Mouse (Mus musculus): Measurements from ENCODE around the gene Pf4. TPM values are rescaled to one million over a fixed set of nuclear protein-coding genes. Genes with fewer than 3 reads are reported as not detected.

The Pf4 gene
- polyA plus RNA-seq, 1 experiment = 189 TPM

DNA sequence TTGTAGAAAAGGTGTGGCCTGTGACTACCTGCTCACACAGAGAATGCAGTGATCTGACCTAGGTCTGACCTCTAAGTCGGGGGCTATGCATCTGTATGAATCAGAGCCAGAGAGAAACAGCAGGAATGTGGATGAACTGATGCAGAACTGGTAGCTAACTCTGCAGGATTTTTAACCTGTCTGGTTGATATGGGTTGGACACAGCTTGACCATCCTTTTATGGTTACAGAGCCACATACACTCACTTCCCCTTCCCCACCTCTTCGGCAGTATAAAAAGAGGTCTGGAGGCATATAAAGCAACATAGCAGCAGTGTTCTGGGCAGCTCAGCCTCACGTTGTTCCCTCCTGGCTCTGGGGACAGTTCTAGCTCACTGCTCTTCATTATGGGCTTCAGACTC is 4.0 kb upstream of the Pf4 start, which contains the start of gene Ppbp:
Gene Ppbp, plus strand, starts transcription at position 301 of the 400 bp plus-strand sequence.
- H3K27me3 ChIP-seq (ENCODE audit: control insufficient read depth, insufficient read depth, low read length) = no peaks in the 10 kb centered on the region
- no peak within 1 kb of the TSS for H3K4me3 ChIP-seq (ENCODE audit: extremely low read depth, insufficient read depth, insufficient read length)
- H3K27ac ChIP-seq (ENCODE audit: insufficient read depth, low read length) = no peak within 1 kb of the TSS
- no peaks in the 10 kb centered on the region for H3K4me1 ChIP-seq (ENCODE audit: control insufficient read depth, insufficient read depth, insufficient read length)
- WGBS = 41% methylated on average over 3 of the region's 3 CpGs
- TF ChIP-seq POLR2A (IDR thresholded peaks at IDR 0.05; ENCODE audit: low read depth, low read length) = no peak
- no peak for TF ChIP-seq CTCF (IDR thresholded peaks at IDR 0.05; ENCODE audit: extremely low read depth, insufficient read depth, insufficient read length, insufficient replicate concordance)
- H3K36me3 ChIP-seq (ENCODE audit: control insufficient read depth, insufficient read depth, low read length) = no peaks in the 10 kb centered on the region
- DNase-seq (ENCODE audit: low read depth in 1 of 2, low spot score in 2 of 2) = no peak

DNA sequence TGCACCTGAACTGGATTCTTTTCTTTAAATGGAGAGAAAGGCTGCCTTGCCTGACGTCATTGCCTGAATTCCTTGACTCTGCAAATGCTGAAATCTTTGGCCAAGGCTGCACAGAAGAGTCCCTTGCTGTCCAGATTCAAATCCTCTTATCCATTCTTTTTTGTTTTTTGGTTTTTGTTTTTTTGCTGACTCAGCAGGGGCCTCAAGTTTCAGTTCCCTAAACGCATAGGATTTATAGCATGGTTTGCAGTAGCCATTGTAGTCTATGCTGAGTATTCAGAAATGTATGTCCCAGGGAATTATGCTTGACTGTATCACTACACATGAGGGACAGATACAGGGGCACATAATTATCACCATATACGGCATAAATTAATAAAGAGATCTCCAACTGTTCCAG is 866 bp upstream of the Pf4 start:
- TF ChIP-seq CTCF (IDR thresholded peaks at IDR 0.05; ENCODE audit: extremely low read depth, insufficient read depth, insufficient read length, insufficient replicate concordance) = no peak
- no peak for TF ChIP-seq POLR2A (IDR thresholded peaks at IDR 0.05; ENCODE audit: low read depth, low read length)
- no peaks in the 10 kb centered on the region for H3K36me3 ChIP-seq (ENCODE audit: control insufficient read depth, insufficient read depth, low read length)
- no peak for DNase-seq (ENCODE audit: low read depth in 1 of 2, low spot score in 2 of 2)
- no peaks in the 10 kb centered on the region for H3K4me1 ChIP-seq (ENCODE audit: control insufficient read depth, insufficient read depth, insufficient read length)
- no peak overlapping the region for H3K4me3 ChIP-seq (ENCODE audit: extremely low read depth, insufficient read depth, insufficient read length)
- 32% methylated on average over 3 of the region's 3 CpGs for WGBS
- no peak overlapping the region for H3K27ac ChIP-seq (ENCODE audit: insufficient read depth, low read length)
- H3K27me3 ChIP-seq (ENCODE audit: control insufficient read depth, insufficient read depth, low read length) = no peaks in the 10 kb centered on the region

DNA sequence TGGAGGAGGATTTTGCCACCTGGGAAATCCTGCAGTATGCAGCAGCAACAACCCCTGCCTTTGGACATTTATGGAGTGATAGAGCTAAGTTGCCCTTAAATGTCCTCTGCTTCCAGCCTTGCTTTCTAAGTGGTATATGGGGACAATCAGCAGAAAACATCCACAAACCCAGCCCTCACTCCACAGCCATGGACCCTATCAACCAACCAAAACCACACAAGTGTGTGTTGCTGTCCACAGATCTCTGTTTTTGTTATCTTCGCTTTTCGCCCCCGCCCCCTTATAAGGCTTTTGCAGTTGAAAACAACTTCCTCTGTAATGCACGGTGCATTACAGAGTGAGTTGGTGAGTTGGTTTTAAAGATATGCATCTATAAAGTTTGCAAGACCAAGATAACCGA is 3.3 kb downstream of the Pf4 start:
- Histone ChIP-seq H3K27me3 (ENCODE audit: control insufficient read depth, insufficient read depth, low read length) (no peaks in the 10 kb centered on the region), H3K4me3 (ENCODE audit: extremely low read depth, insufficient read depth, insufficient read length) (no peak overlapping the region), H3K36me3 (ENCODE audit: control insufficient read depth, insufficient read depth, low read length) (no peaks in the 10 kb centered on the region), H3K4me1 (ENCODE audit: control insufficient read depth, insufficient read depth, insufficient read length) (no peaks in the 10 kb centered on the region), H3K27ac (ENCODE audit: insufficient read depth, low read length) (no peak overlapping the region)
- no peak for DNase-seq (ENCODE audit: low read depth in 1 of 2, low spot score in 2 of 2)
- WGBS = 43% methylated on average over 5 of the region's 5 CpGs
- TF ChIP-seq POLR2A (IDR thresholded peaks at IDR 0.05; ENCODE audit: low read depth, low read length) (no peak), CTCF (IDR thresholded peaks at IDR 0.05; ENCODE audit: extremely low read depth, insufficient read depth, insufficient read length, insufficient replicate concordance) (no peak)

DNA sequence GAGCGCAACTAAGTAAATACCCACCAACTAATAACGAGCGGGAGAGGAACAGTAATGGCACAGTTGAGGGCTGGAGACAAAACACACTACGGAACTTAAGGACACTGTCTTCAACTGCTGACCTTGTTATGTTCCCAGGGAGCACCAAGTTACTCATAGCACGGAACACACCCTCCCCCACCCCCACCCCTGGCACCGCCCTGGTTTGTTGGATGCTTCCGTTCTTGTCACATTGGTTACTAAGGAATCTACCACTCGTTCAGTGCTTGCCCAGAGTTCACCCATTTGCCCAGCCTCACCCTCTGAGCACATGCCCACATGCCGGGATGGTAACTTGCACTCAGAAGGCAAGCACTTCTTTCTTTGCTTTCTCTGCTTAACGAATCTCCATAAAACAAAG is 5.4 kb downstream of the Pf4 start:
- H3K4me1 ChIP-seq (ENCODE audit: control insufficient read depth, insufficient read depth, insufficient read length) = no peaks in the 10 kb centered on the region
- WGBS = 93% methylated on average over 10 of the region's 10 CpGs

DNA sequence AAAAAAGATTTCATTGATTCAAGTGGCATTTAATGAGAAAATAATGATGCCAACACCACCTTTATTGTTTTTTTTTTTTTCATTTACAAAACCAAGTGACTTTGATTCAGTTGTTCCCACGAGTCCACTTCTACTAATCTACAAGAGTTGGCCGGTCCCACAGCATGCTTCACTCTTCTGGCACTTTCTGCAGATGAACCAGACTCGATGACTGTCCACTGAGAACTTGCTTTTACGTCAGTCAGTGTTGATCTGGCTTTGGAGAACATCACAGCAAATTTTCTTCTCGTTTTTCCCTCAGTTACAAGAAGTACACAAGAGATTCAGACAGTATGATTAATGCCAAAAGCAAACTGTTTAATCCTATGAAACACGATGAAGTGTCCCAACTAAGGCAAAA is 6.6 kb downstream of the Pf4 start:
- Histone ChIP-seq H3K4me1 (ENCODE audit: control insufficient read depth, insufficient read depth, insufficient read length) (no peaks in the 10 kb centered on the region), H3K36me3 (ENCODE audit: control insufficient read depth, insufficient read depth, low read length) (no peaks in the 10 kb centered on the region), H3K4me3 (ENCODE audit: extremely low read depth, insufficient read depth, insufficient read length) (no peak overlapping the region), H3K27me3 (ENCODE audit: control insufficient read depth, insufficient read depth, low read length) (no peaks in the 10 kb centered on the region), H3K27ac (ENCODE audit: insufficient read depth, low read length) (no peak overlapping the region)
- 81% methylated on average over 6 of the region's 6 CpGs for WGBS
- no peak for TF ChIP-seq CTCF (IDR thresholded peaks at IDR 0.05; ENCODE audit: extremely low read depth, insufficient read depth, insufficient read length, insufficient replicate concordance)
- no peak for TF ChIP-seq POLR2A (IDR thresholded peaks at IDR 0.05; ENCODE audit: low read depth, low read length)
- no peak for DNase-seq (ENCODE audit: low read depth in 1 of 2, low spot score in 2 of 2)

More for the DNA sequence above, 5.4 kb downstream of the Pf4 start:
- no peaks in the 10 kb centered on the region for H3K27me3 ChIP-seq (ENCODE audit: control insufficient read depth, insufficient read depth, low read length)
- DNase-seq (ENCODE audit: low read depth in 1 of 2, low spot score in 2 of 2) = no peak
- no peaks in the 10 kb centered on the region for H3K36me3 ChIP-seq (ENCODE audit: control insufficient read depth, insufficient read depth, low read length)
- TF ChIP-seq CTCF (IDR thresholded peaks at IDR 0.05; ENCODE audit: extremely low read depth, insufficient read depth, insufficient read length, insufficient replicate concordance) = no peak
- TF ChIP-seq POLR2A (IDR thresholded peaks at IDR 0.05; ENCODE audit: low read depth, low read length) = no peak
- H3K27ac ChIP-seq (ENCODE audit: insufficient read depth, low read length) = no peak overlapping the region
- no peak overlapping the region for H3K4me3 ChIP-seq (ENCODE audit: extremely low read depth, insufficient read depth, insufficient read length)

GRCm38 (mm10) chr5:90783697-90784096 is 11.5 kb downstream of the Pf4 start:
- no peaks in the 10 kb centered on the region for H3K36me3 ChIP-seq (ENCODE audit: control insufficient read depth, insufficient read depth, low read length)
- H3K27ac ChIP-seq (ENCODE audit: insufficient read depth, low read length) = no peak overlapping the region
- DNase-seq (ENCODE audit: low read depth in 1 of 2, low spot score in 2 of 2) = no peak
- H3K4me1 ChIP-seq (ENCODE audit: control insufficient read depth, insufficient read depth, insufficient read length) = no peaks in the 10 kb centered on the region
- H3K27me3 ChIP-seq (ENCODE audit: control insufficient read depth, insufficient read depth, low read length) = no peaks in the 10 kb centered on the region
- H3K4me3 ChIP-seq (ENCODE audit: extremely low read depth, insufficient read depth, insufficient read length) = no peak overlapping the region
- TF ChIP-seq CTCF (IDR thresholded peaks at IDR 0.05; ENCODE audit: extremely low read depth, insufficient read depth, insufficient read length, insufficient replicate concordance) (no peak), POLR2A (IDR thresholded peaks at IDR 0.05; ENCODE audit: low read depth, low read length) (no peak)
- 80% methylated on average over 3 of the region's 3 CpGs for WGBS

DNA sequence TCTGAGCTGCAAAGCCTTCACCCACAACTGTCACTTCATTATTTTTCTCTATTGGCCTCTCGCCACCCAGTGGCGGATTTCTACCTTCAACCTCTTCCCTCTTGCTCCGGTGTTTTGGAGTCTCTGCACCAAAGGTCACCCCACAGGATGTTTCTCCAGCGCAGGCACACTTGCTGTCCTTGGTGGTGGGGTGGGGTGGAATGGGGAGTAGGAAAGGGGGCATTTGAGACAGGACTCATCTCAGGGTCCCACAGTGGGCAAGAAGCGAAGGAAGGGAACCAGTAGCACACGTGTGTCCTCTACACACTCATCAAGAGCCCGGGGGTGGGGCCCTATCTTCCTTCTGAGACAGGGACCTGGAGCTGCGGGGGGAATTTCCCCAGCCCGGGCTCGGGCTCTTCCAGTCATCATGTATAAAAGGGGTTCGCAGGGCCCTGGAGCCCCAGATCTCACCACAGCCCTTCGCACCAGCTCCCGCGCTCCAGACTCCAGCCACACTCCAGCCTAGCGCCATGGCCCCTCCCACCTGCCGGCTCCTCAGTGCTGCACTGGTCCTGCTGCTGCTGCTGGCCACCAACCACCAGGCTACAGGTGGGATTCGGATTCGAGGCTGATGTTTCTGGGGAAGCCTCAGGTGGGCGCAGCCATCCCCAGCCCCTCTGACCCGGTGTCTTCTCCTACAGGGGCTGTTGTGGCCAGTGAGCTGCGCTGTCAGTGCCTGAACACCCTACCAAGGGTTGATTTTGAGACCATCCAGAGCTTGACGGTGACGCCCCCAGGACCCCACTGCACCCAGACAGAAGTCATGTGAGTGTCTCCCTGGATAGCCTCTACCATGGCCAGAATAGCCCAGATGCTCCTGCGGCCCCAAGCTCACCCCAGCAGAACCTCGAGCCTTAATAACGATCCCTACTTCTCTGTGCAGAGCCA is 13.7 kb downstream of the Pf4 start, which contains the start of gene Cxcl3:
Gene Cxcl3, plus strand, starts transcription at position 445 of the 930 bp plus-strand sequence.
- Histone ChIP-seq H3K27ac (ENCODE audit: insufficient read depth, low read length) (no peak within 1 kb of the TSS), H3K4me1 (ENCODE audit: control insufficient read depth, insufficient read depth, insufficient read length) (no peaks in the 10 kb centered on the region; the same call in 1 of the 2 replicates), H3K4me3 (ENCODE audit: extremely low read depth, insufficient read depth, insufficient read length) (no peak within 1 kb of the TSS), H3K27me3 (ENCODE audit: control insufficient read depth, insufficient read depth, low read length) (no peaks in the 10 kb centered on the region), H3K36me3 (ENCODE audit: control insufficient read depth, insufficient read depth, low read length) (no peaks in the 10 kb centered on the region)
- 34% methylated on average over 26 of the region's 26 CpGs for WGBS
- DNase-seq (ENCODE audit: low read depth in 1 of 2, low spot score in 2 of 2) = no peak
- TF ChIP-seq CTCF (IDR thresholded peaks at IDR 0.05; ENCODE audit: extremely low read depth, insufficient read depth, insufficient read length, insufficient replicate concordance) (no peak), POLR2A (IDR thresholded peaks at IDR 0.05; ENCODE audit: low read depth, low read length) (no peak)
